Mouse (Mus musculus) heart, adult 8-10 months (tissue): Measurements from ENCODE around the gene Pomgnt2. TPM values are rescaled to one million over a fixed set of nuclear protein-coding genes. Genes with fewer than 3 reads are reported as not detected.

Experiments used
- DNase-seq: peaks from one replicate; pipeline ENCODE4 v3.0.0; 2022; ENCODE audit warnings: low spot score
- total RNA-seq, 4 experiments: library from RNA; stranded (reverse); gene quantifications; 2 replicates each; pipeline ENCODE4 v1.2.4; 2022

Pomgnt2 gene
- total RNA-seq, 4 experiments from 2014 or later = 15.6 to 18.2 (median 16.7) TPM

GRCm38 (mm10) chr9:121973207-121973606 is 23.7 kb downstream of the Pomgnt2 start:
- no peak for DNase-seq

GRCm38 (mm10) chr9:121969841-121970381 is 27.0 kb downstream of the Pomgnt2 start:
- no peak for DNase-seq

DNA sequence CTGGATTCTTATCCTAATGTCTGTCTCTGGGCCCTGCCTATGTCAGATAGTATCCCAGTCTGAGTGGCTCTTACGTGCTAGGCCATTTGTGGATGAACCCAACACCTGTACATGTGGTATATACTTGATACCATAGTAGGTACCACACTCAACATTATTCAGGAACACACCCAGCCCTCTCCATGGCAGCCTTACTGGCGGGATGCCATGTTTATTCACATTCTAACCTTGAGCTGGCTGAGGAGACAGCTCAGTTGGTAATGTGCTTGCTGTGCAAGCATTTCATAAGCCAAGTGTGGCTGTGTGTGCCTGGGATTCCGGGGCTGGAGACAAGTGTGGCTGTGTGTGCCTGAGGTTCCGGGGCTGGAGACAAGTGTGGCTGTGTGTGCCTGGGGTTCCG is 28.7 kb downstream of the Pomgnt2 start:
- no peak for DNase-seq

GRCm38 (mm10) chr9:121964941-121965340 is 32.0 kb downstream of the Pomgnt2 start:
- no peak for DNase-seq

GRCm38 (mm10) chr9:121959966-121960635 is 36.8 kb downstream of the Pomgnt2 start:
- no peak for DNase-seq

DNA sequence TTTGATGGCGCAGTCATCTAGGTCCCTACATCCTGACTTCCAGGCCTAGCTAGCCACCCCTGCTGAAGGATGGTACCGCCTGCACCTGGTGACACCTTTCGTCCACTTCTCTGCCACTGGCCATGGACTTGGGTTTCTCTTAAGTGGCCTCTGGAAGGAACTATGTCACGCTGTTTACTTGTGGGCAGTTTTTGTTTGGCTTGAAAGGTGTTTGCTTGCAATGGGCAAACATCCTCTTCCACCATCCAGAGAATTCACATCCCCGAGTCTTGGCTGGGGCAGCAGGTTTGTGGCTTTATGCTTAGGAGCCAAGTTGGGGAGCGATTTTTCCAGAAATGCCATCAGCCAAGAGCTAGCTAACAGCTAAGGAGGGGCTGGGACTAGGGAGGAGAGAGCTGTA is 44.3 kb downstream of the Pomgnt2 start:
- DNase-seq = no peak

DNA sequence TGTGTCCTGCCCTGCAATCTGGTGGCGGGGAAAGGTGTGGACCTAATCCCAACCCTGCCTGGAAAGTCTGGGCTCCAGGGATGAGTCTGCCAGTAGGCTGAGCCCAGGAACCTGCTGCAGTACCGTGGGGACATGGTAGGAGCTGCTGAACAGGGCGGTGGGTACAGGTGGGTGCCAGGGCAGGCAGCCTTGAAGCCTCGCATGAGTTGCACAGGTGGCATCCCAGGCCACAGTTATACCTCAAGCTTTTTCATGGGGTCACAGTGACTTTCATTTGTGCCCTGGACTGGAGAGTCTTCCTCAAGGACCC is 45.8 kb downstream of the Pomgnt2 start:
- no peak for DNase-seq

- peak; percentile 66 for DNase-seq
These were observed 46.3 kb downstream of the Pomgnt2 start, which contains the start of gene Fam198a for GRCm38 (mm10) chr9:121950418-121951113. Fam198a (plus strand) TSS chr9:121950988.

DNA sequence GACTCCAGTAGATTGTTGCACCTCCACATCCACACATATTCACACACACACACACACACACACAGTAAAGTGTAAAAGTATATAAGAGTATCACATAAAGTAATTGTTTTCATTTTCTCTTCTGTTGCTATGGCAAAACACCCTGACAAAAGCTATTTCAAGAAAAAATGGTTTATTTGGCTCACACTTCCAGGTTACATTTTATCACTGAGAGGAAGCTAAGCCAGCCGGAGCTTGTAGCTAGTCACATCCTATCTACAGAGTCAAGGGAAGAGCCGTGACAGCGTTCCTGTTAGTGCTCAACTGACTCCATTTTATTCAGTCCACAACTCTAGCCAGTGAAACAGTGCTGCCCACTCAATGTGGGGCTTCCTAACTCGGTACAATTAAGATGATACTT is 48.5 kb downstream of the Pomgnt2 start:
- DNase-seq = no peak

DNA sequence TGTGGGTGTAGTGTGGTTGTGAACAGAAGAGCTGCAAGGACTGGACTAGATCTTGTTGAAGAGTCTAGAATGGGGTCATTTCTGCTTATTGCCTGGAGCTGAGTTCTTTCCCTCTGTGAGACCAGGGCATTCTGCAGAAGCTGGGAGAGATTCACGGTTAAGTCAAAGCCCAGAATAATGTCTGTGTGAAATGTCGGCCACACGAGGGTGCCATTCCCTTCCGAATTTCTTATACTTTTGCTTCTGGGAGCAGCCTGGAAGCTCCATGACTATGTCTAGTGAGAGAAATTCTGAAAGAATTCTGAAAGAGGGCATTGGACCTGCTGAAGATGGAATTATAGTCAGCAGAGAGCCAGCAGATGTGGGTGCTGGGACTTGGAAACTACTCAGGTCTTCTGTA is 49.1 kb downstream of the Pomgnt2 start:
- DNase-seq = peak; percentile 63

- no peak for DNase-seq
These were observed 53.3 kb downstream of the Pomgnt2 start for GRCm38 (mm10) chr9:121943628-121944027.

DNA sequence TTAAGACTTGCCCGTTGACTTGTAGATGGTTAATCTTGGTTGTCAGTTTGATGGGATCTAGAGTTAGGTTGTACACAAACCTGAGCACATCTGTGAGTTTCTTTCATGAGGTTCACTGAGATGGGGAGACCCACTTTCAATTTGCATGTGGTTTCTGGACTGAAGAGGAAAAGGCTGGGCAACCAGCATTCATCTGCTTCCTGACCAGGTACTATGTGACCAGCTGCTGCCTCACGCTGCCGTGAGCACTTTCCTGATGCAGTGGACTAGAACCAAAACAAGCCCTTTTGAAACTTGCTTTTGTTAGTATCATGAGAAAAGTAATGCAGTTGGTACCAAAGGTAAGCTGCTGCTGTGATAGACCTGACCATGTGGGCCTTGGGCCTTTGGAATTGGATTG is 53.9 kb downstream of the Pomgnt2 start:
- DNase-seq = no peak

GRCm38 (mm10) chr9:121937944-121938355 is 59.0 kb downstream of the Pomgnt2 start:
- DNase-seq = no peak

DNA sequence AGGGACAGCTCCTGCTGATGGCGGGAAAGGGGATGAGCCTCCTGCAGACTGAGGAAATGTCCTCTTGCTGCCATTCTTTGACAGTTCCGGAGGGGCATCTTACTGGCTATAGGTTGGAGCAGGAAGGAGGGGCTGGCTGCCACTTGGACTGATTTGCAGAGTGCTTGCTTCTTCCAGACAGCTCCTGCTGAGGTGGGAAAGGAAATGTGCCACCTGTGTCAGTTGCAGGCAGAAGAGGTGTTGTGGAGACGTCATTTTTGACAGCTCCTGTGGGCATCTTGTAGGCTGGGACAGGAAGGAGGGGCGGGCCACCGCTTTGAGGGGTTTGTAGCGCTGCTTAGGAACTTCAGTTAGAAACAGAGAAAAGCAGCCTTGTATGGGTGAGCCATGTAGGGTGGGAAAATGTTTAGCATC is 59.5 kb downstream of the Pomgnt2 start:
- no peak for DNase-seq

DNA sequence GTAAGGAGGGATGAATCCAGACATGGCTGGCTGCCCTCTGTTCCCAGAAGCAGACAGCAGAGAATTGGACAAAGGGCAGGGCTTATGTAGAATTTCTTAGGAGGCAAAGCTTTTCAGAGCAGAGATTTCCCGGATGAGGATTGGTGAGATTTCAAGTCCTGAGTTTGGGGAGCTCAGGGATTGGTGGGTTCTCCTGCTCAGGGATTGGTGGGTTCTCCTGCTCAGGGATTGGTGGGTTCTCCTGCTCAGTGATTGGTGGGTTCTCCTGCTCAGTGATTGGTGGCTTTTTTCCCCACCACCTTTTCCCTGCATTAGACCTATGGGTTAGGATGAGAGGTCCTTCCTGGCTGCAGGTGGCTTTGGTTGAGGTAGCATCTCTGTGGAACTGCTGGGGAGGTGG is 60.0 kb downstream of the Pomgnt2 start:
- DNase-seq = no peak

DNA sequence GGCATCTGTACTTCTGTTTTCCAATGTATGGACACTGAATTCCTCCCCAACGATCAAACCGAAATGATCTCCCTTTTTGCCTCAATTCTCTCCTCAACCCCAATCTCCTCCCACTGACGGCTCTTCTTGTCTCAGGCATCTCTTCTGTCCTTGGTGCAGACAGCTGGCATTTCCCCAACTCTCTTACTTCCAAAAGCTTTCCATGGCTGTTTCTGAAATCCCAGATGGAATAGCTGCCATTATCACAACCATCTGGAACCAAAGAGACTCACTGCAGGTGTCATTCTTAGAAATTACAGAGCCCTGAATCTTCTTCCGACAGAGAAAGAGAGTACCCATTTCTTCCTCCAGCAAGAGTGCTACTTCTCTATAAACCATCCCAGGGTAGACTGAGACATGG is 62.1 kb downstream of the Pomgnt2 start:
- DNase-seq = no peak

Other genes starting within 250 kb of the Pomgnt2 start
- gene Zfp651, start 237.8 kb downstream of the Pomgnt2 start, total RNA-seq = 100 to 1,000 TPM; 120 to 131 (median 129) TPM
- 10 to 100 TPM; 17.9 to 23.6 (median 20.0) TPM for gene Klhl40, start 219.5 kb downstream of the Pomgnt2 start, total RNA-seq
- 100 to 1,000 TPM; 100 to 119 (median 118) TPM for gene Hhatl, start 204.6 kb downstream of the Pomgnt2 start, total RNA-seq
- gene Ccdc13, start 157.6 kb downstream of the Pomgnt2 start, total RNA-seq = under 1 TPM in 2 of 4 experiments, not detected in 2; 0.12 to 0.27 TPM
- 100 to 1,000 TPM; 186 to 221 (median 198) TPM for gene Higd1a, start 138.7 kb downstream of the Pomgnt2 start, total RNA-seq
- 1 to 10 TPM in 3 of 4 experiments, under 1 TPM in 1; 0.87 to 2.2 (median 1.3) TPM for gene Ackr2, start 98.8 kb downstream of the Pomgnt2 start, total RNA-seq
- not detected for gene Cyp8b1, start 80.8 kb downstream of the Pomgnt2 start, total RNA-seq
- gene Fam198a, start 46.1 kb downstream of the Pomgnt2 start, total RNA-seq = under 1 TPM; 0.31 to 0.79 (median 0.59) TPM
- 100 to 1,000 TPM; 111 to 152 (median 125) TPM for gene Snrk, start 120.2 kb upstream of the Pomgnt2 start, total RNA-seq